Comparison of ENCODE assay signal across 8 mouse cellular contexts in the genomic region with DNA sequence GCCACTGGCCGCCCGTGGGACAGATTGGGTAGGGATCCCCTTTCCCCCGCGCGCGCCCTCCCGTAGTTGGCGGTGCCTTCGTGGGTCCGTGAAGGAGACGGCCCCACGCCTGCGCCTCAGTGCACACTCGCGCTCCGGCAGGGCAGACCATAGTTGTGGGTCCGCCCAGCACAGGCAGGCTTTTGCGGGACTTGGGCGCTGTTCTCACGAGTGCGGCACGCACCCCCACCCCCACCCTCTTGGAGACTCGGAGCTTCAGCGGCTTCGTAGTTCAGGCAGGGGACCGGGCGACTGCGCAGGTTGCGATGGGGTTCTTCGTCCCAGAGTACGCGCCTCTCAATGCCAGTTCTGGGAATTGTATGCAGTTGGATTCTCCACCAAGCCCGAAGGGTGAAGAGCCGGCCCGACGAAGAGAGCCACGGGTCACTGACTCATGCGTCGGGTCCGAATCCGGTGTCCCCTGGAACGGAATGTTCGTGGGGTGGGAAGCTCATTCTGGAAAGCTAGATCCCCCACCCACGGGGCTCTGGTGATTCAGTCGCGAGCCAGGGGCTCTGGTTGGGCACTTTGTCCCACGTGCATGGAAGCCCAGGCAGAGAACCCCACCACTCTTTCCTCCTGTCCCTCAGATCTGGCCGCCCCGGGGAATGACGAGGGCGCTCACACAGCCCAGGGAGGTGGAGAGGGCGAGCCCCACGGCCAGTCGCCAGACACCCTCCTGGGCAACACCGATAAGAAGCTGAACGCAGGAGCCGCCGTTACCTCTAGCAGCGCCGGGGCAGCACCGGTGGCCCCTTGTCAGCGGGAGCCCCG. TPM values are rescaled to one million over a fixed set of nuclear protein-coding genes. Genes with fewer than 3 reads are reported as not detected.
DNase-seq lines count a peak whose midpoint lies in the region; ATAC-seq and TF ChIP-seq lines count a peak whose summit lies in the region.

No protein-coding gene starts in this region.

- H3K9me3 ChIP-seq in intestine, postnatal 0 days (ENCODE audit: control insufficient read depth) = no peaks in the 10 kb centered on the region
- H3K9me3 ChIP-seq in stomach, postnatal 0 days (ENCODE audit: control insufficient read depth, low read length) = no peaks in the 10 kb centered on the region

- DNase-seq in kidney, adult 18-20 months = peak; percentile 51
- DNase-seq in kidney, adult 11 months = no peak
- peak; percentile 34 for DNase-seq in gastrocnemius, postnatal 25 days
- DNase-seq in lung, postnatal 14 days = peak; percentile 45
- DNase-seq in stomach, postnatal 0 days (ENCODE audit: low spot score) = peak; percentile 52
- DNase-seq in left cerebral cortex, postnatal 4 days = no peak

- intact Hi-C loops in left cerebral cortex, postnatal 4 days (cut with DNase I) = loop anchor here (5.0 kb wide), 1 partner anchor 36 kb away; no protein-coding TSS in a partner anchor

- WGBS in intestine, postnatal 0 days = under 1% methylated on average over 63 of the region's 63 CpGs
- WGBS in stomach, postnatal 0 days = under 1% methylated on average over 62 of the region's 63 CpGs

- TF ChIP-seq CTCF in bone marrow macrophage, adult 2 months (IDR thresholded peaks at IDR 0.05; ENCODE audit: low read depth, low read length) = no peak
- no peak for TF ChIP-seq CTCF in intestine, postnatal 0 days (IDR thresholded peaks at IDR 0.05; ENCODE audit: low read depth)
- TF ChIP-seq CTCF in stomach, postnatal 0 days (IDR thresholded peaks at IDR 0.05; ENCODE audit: low read depth) = no peak

- H3K9ac ChIP-seq in intestine, postnatal 0 days (ENCODE audit: low read depth, low read length) = peak overlapping the region; percentile 40
- H3K9ac ChIP-seq in stomach, postnatal 0 days (ENCODE audit: low read length) = peak overlapping the region; percentile 69

- no peak for TF ChIP-seq EP300 in stomach, postnatal 0 days (optimal IDR thresholded peaks at IDR 0.05)

- H3K36me3 ChIP-seq in intestine, postnatal 0 days (ENCODE audit: control insufficient read depth, insufficient read depth) = peaks cover 2% of the 10 kb centered on the region; the same call in 1 of the 2 replicates
- H3K36me3 ChIP-seq in stomach, postnatal 0 days (ENCODE audit: control insufficient read depth, insufficient read depth, low read length) = peaks cover under 1% of the 10 kb centered on the region; the same call in 1 of the 2 replicates

- no peaks in the 10 kb centered on the region for H3K4me1 ChIP-seq in bone marrow macrophage, adult 2 months (ENCODE audit: control insufficient read depth, insufficient read depth, low read length)
- H3K4me1 ChIP-seq in intestine, postnatal 0 days (replicated peaks; ENCODE audit: control insufficient read depth, insufficient read depth, low read length) = peaks cover 14% of the 10 kb centered on the region; the same call in 1 of the 2 replicates
- 0 out of 2 replicates have a peak, but pooled peaks cover 2% of the 10 kb centered on the region for H3K4me1 ChIP-seq in stomach, postnatal 0 days (replicated peaks; ENCODE audit: control insufficient read depth, insufficient read depth)

- H3K27me3 ChIP-seq in intestine, postnatal 0 days (replicated peaks; ENCODE audit: control insufficient read depth, insufficient read depth, low read length) = peaks cover 28% of the 10 kb centered on the region
- no peaks in the 10 kb centered on the region for H3K27me3 ChIP-seq in stomach, postnatal 0 days (ENCODE audit: control insufficient read depth, insufficient read depth, low read length)

- peak; percentile 22; the same call in 1 of the 2 replicates for ATAC-seq in intestine, postnatal 0 days
- ATAC-seq in stomach, postnatal 0 days (ENCODE audit: low FRiP score, low TSS enrichment) = peak; percentile 47

- no peak for TF ChIP-seq POLR2A in bone marrow macrophage, adult 2 months (IDR thresholded peaks at IDR 0.05; ENCODE audit: borderline replicate concordance, low read depth, low read length)

- peak overlapping the region; percentile 95 for H3K4me2 ChIP-seq in intestine, postnatal 0 days (replicated peaks; ENCODE audit: low read depth)
- peak overlapping the region; percentile 90 for H3K4me2 ChIP-seq in stomach, postnatal 0 days (replicated peaks; ENCODE audit: low read depth)

- H3K4me3 ChIP-seq in bone marrow macrophage, adult 2 months (ENCODE audit: insufficient read depth, low read length) = peak overlapping the region; percentile 37
- H3K4me3 ChIP-seq in intestine, postnatal 0 days (ENCODE audit: low read depth, low read length) = peak overlapping the region; percentile 55
- peak overlapping the region; percentile 55 for H3K4me3 ChIP-seq in stomach, postnatal 0 days (ENCODE audit: low read depth, low read length)

- no peak overlapping the region for H3K27ac ChIP-seq in bone marrow macrophage, adult 2 months (ENCODE audit: insufficient read depth, low read depth, low read length)
- no peak overlapping the region for H3K27ac ChIP-seq in intestine, postnatal 0 days (ENCODE audit: low read depth, low read length)
- peak overlapping the region; percentile 86 for H3K27ac ChIP-seq in stomach, postnatal 0 days (replicated peaks)

RNA-seq across cellular contexts. Expression of a gene that starts 2.8 kb away (rescaled TPM):
- polyA plus RNA-seq in bone marrow macrophage, adult 2 months (2012; ENCODE audit: insufficient read depth, insufficient read length, missing spikeins) = not detected in 2 replicates
- total RNA-seq in gastrocnemius, postnatal 25 days (2021) = 1 to 10 TPM in 1 of 2 experiments, under 1 TPM in 1; 0.94 to 2.0 TPM
- 2.5 and 3.3 TPM in 2 replicates for polyA plus RNA-seq in intestine, postnatal 0 days (2015; fragmentation: Nextera tagmentation; extraction: Ambion mirVana)
- polyA plus RNA-seq in stomach, postnatal 0 days (2015; fragmentation: Nextera tagmentation; extraction: Ambion mirVana) = 7.9 and 10.0 TPM in 2 replicates
- 1 to 10 TPM; 4.8 to 6.7 TPM for total RNA-seq in left cerebral cortex, postnatal 4 days (2021)

RNA-seq across cellular contexts. Expression of a gene that starts 39.5 kb away (rescaled TPM):
- polyA plus RNA-seq in bone marrow macrophage, adult 2 months (2012; ENCODE audit: insufficient read depth, insufficient read length, missing spikeins) = 50.8 and 54.5 TPM in 2 replicates
- 10 to 100 TPM; 17.0 to 18.9 TPM for total RNA-seq in gastrocnemius, postnatal 25 days (2021)
- 177 and 194 TPM in 2 replicates for polyA plus RNA-seq in intestine, postnatal 0 days (2015; fragmentation: Nextera tagmentation; extraction: Ambion mirVana)
- polyA plus RNA-seq in stomach, postnatal 0 days (2015; fragmentation: Nextera tagmentation; extraction: Ambion mirVana) = 94.0 and 97.1 TPM in 2 replicates
- 100 to 1,000 TPM; 107 TPM for total RNA-seq in left cerebral cortex, postnatal 4 days (2021)

RNA-seq across cellular contexts. Expression of a gene that starts 47.7 kb away (rescaled TPM):
- 6.2 and 8.0 TPM in 2 replicates for polyA plus RNA-seq in bone marrow macrophage, adult 2 months (2012; ENCODE audit: insufficient read depth, insufficient read length, missing spikeins)
- 10 to 100 TPM; 17.9 to 20.4 TPM for total RNA-seq in gastrocnemius, postnatal 25 days (2021)
- 3.7 and 4.8 TPM in 2 replicates for polyA plus RNA-seq in intestine, postnatal 0 days (2015; fragmentation: Nextera tagmentation; extraction: Ambion mirVana)
- 4.7 and 5.3 TPM in 2 replicates for polyA plus RNA-seq in stomach, postnatal 0 days (2015; fragmentation: Nextera tagmentation; extraction: Ambion mirVana)
- 100 to 1,000 TPM; 115 to 128 TPM for total RNA-seq in left cerebral cortex, postnatal 4 days (2021)

RNA-seq across cellular contexts. Expression of a gene that starts 52.7 kb away (rescaled TPM):
- not detected in 2 replicates for polyA plus RNA-seq in bone marrow macrophage, adult 2 months (2012; ENCODE audit: insufficient read depth, insufficient read length, missing spikeins)
- not detected for total RNA-seq in gastrocnemius, postnatal 25 days (2021)
- not detected in 2 replicates for polyA plus RNA-seq in intestine, postnatal 0 days (2015; fragmentation: Nextera tagmentation; extraction: Ambion mirVana)
- 0.10 TPM in 1 of 2 replicates, not detected in the other for polyA plus RNA-seq in stomach, postnatal 0 days (2015; fragmentation: Nextera tagmentation; extraction: Ambion mirVana)
- under 1 TPM; 0.52 to 0.96 TPM for total RNA-seq in left cerebral cortex, postnatal 4 days (2021)

Comparison
In these comparisons a context has a peak if more than half of its experiments do, and no peak if none do; other contexts are left out.
1. DNase-seq: peak in kidney, adult 18-20 months (single experiment), gastrocnemius, postnatal 25 days (single experiment), lung, postnatal 14 days (single experiment) and stomach, postnatal 0 days (single experiment); none in kidney, adult 11 months (single experiment) and left cerebral cortex, postnatal 4 days (single experiment).
2. Peak in every context shown above with its lines, with median percentiles within 50 percentile points of each other: H3K4me3 ChIP-seq.